Mouse (Mus musculus) liver, embryonic 16.5 days (tissue): ENCODE results near the gene Cd244a. TPM values are rescaled to one million over a fixed set of nuclear protein-coding genes. Genes with fewer than 3 reads are reported as not detected.

Experiments
- ATAC-seq: fragments of 200-750 bp; cut with Nextera tagmentation; 2 replicates; pipeline ENCODE4 v1.8.0; 2017; ENCODE audit warnings: low read depth, mild to moderate bottlenecking, moderate number of reproducible peaks, moderate library complexity
- H3K27ac ChIP-seq: fragments of 300-500 bp; sonication (generic); 2 replicates; pipeline ENCODE4 v1.5.1; 2014; ENCODE audit warnings: mild to moderate bottlenecking, low read length
- H3K27me3 ChIP-seq: fragments of 300-500 bp; sonication (generic); 2 replicates; pipeline ENCODE4 v1.6.1; 2014; ENCODE audit warnings: low read depth, low read length, mixed read lengths; ENCODE audit not compliant: control insufficient read depth, insufficient read depth
- H3K36me3 ChIP-seq: fragments of 300-500 bp; sonication (generic); 2 replicates; pipeline ENCODE4 v1.6.1; 2014; ENCODE audit warnings: mild to moderate bottlenecking; ENCODE audit not compliant: control insufficient read depth, insufficient read depth
- H3K4me1 ChIP-seq: fragments of 300-500 bp; sonication (generic); 2 replicates; pipeline ENCODE4 v1.6.1; 2014; ENCODE audit warnings: low read depth, low read length, mixed read lengths; ENCODE audit not compliant: control insufficient read depth
- H3K4me2 ChIP-seq: fragments of 300-500 bp; sonication (generic); 2 replicates; pipeline ENCODE4 v1.6.1; 2014; ENCODE audit warnings: low read depth, low read length, mixed read lengths
- H3K4me3 ChIP-seq: fragments of 300-500 bp; sonication (generic); 2 replicates; pipeline ENCODE4 v1.5.1; 2014; ENCODE audit warnings: low read depth, mild to moderate bottlenecking, low read length
- H3K9ac ChIP-seq: fragments of 300-500 bp; sonication (generic); 2 replicates; pipeline ENCODE4 v1.6.1; 2014; ENCODE audit warnings: low read depth, low read length
- H3K9me3 ChIP-seq: fragments of 300-500 bp; sonication (generic); replicated peaks from 2 replicates; pipeline ENCODE4 v1.6.1; 2016; ENCODE audit warnings: low read length; ENCODE audit not compliant: control insufficient read depth
- WGBS: fragments of 180-500 bp; shearing (Covaris S2); extraction: QIAGEN DNeasy Blood & Tissue Kit; methylation state at CpG from one replicate; pipeline ENCODE4 v1.1.7; 2014; ENCODE audit not compliant: insufficient replicate concordance; 5-methylcytosine and 5-hydroxymethylcytosine counted together
- polyA plus RNA-seq: library from polyadenylated mRNA; unstranded; fragments of >200 nt; fragmentation: Nextera tagmentation; extraction: Ambion mirVana; gene quantifications from 2 replicates; pipeline ENCODE4 v1.2.1, GENCODE M21; 2015

Gene Cd244a
- 0.36 and 0.48 TPM in 2 replicates for polyA plus RNA-seq

GRCm38 (mm10) chr1:171558898-171559297 lies at the start of gene Cd244a:
Gene Cd244a (plus strand): TSS chr1:171559193.
- Histone ChIP-seq H3K36me3 (no peaks in the 10 kb centered on the region), H3K4me3 (no peak within 1 kb of the TSS), H3K27ac (no peak within 1 kb of the TSS), H3K9ac (no peak within 1 kb of the TSS), H3K4me2 (no peak within 1 kb of the TSS), H3K4me1 (no peaks in the 10 kb centered on the region), H3K27me3 (no peaks in the 10 kb centered on the region), H3K9me3 (no peaks in the 10 kb centered on the region)
- no peak for ATAC-seq
- 14% methylated on average over 4 of the region's 4 CpGs for WGBS

- Histone ChIP-seq H3K27me3 (no peaks in the 10 kb centered on the region), H3K9ac (no peak overlapping the region), H3K4me3 (no peak overlapping the region), H3K27ac (no peak overlapping the region), H3K4me2 (no peak overlapping the region), H3K4me1 (no peaks in the 10 kb centered on the region), H3K9me3 (no peaks in the 10 kb centered on the region), H3K36me3 (no peaks in the 10 kb centered on the region)
- 62% methylated on average over 2 of the region's 2 CpGs for WGBS
- ATAC-seq = no peak
These were observed 45.8 kb upstream of the Cd244a start for GRCm38 (mm10) chr1:171513234-171513633.

- Histone ChIP-seq H3K4me3 (no peak overlapping the region), H3K27ac (no peak overlapping the region), H3K4me2 (no peak overlapping the region), H3K27me3 (no peaks in the 10 kb centered on the region), H3K9ac (no peak overlapping the region), H3K36me3 (no peaks in the 10 kb centered on the region), H3K9me3 (no peaks in the 10 kb centered on the region), H3K4me1 (no peaks in the 10 kb centered on the region)
- WGBS = 77% methylated on average over 1 of the region's 1 CpGs
- no peak for ATAC-seq
These were observed 45.2 kb upstream of the Cd244a start for GRCm38 (mm10) chr1:171513760-171514159.

GRCm38 (mm10) chr1:171515039-171515438 lies 44.0 kb upstream of the Cd244a start:
- no peaks in the 10 kb centered on the region for H3K4me1 ChIP-seq

GRCm38 (mm10) chr1:171515557-171515956 lies 43.4 kb upstream of the Cd244a start:
- no peak overlapping the region for H3K27ac ChIP-seq
- no peaks in the 10 kb centered on the region for H3K27me3 ChIP-seq
- no peak overlapping the region for H3K4me2 ChIP-seq
- no peaks in the 10 kb centered on the region for H3K36me3 ChIP-seq
- no peak overlapping the region for H3K4me3 ChIP-seq
- H3K9me3 ChIP-seq = no peaks in the 10 kb centered on the region
- ATAC-seq = no peak
- no peaks in the 10 kb centered on the region for H3K4me1 ChIP-seq
- no peak overlapping the region for H3K9ac ChIP-seq
- 74% methylated on average over 4 of the region's 4 CpGs for WGBS

More at GRCm38 (mm10) chr1:171515039-171515438, 44.0 kb upstream of the Cd244a start:
- Histone ChIP-seq H3K27me3 (no peaks in the 10 kb centered on the region), H3K36me3 (no peaks in the 10 kb centered on the region), H3K9ac (no peak overlapping the region), H3K27ac (no peak overlapping the region), H3K4me3 (no peak overlapping the region), H3K4me2 (no peak overlapping the region), H3K9me3 (no peaks in the 10 kb centered on the region)
- 8% methylated on average over 1 of the region's 1 CpGs for whole genome bisulfite sequencing
- no peak for ATAC-seq

GRCm38 (mm10) chr1:171531367-171531766 lies 27.6 kb upstream of the Cd244a start:
- Histone ChIP-seq H3K4me1 (no peaks in the 10 kb centered on the region), H3K4me3 (no peak overlapping the region), H3K36me3 (no peaks in the 10 kb centered on the region), H3K4me2 (no peak overlapping the region), H3K27ac (no peak overlapping the region), H3K27me3 (no peaks in the 10 kb centered on the region), H3K9me3 (no peaks in the 10 kb centered on the region), H3K9ac (no peak overlapping the region)
- 76% methylated on average over 4 of the region's 4 CpGs for WGBS
- ATAC-seq = no peak

- Histone ChIP-seq H3K9me3 (no peaks in the 10 kb centered on the region), H3K4me3 (no peak overlapping the region), H3K27ac (no peak overlapping the region), H3K27me3 (no peaks in the 10 kb centered on the region), H3K4me2 (no peak overlapping the region), H3K4me1 (no peaks in the 10 kb centered on the region), H3K9ac (no peak overlapping the region), H3K36me3 (no peaks in the 10 kb centered on the region)
- no peak for ATAC-seq
- WGBS = 35% methylated on average over 2 of the region's 2 CpGs
These were observed 26.2 kb upstream of the Cd244a start for GRCm38 (mm10) chr1:171532830-171533229.

- H3K27ac ChIP-seq = no peak overlapping the region
- H3K4me1 ChIP-seq = no peaks in the 10 kb centered on the region
- H3K27me3 ChIP-seq = no peaks in the 10 kb centered on the region
- no peaks in the 10 kb centered on the region for H3K36me3 ChIP-seq
- ATAC-seq = no peak
- no peak overlapping the region for H3K4me3 ChIP-seq
- no peak overlapping the region for H3K4me2 ChIP-seq
- no peaks in the 10 kb centered on the region for H3K9me3 ChIP-seq
- H3K9ac ChIP-seq = no peak overlapping the region
These were observed 24.4 kb upstream of the Cd244a start for GRCm38 (mm10) chr1:171534557-171534956.

GRCm38 (mm10) chr1:171535194-171535593 lies 23.8 kb upstream of the Cd244a start, which contains the start of gene Itln1:
Gene Itln1 (minus strand): TSS chr1:171535294.
- ATAC-seq = no peak
- Histone ChIP-seq H3K4me3 (no peak within 1 kb of the TSS), H3K9me3 (no peaks in the 10 kb centered on the region), H3K27me3 (no peaks in the 10 kb centered on the region), H3K27ac (no peak within 1 kb of the TSS), H3K4me2 (no peak within 1 kb of the TSS), H3K9ac (no peak within 1 kb of the TSS), H3K4me1 (no peaks in the 10 kb centered on the region), H3K36me3 (no peaks in the 10 kb centered on the region)
- WGBS = 88% methylated on average over 1 of the region's 1 CpGs
